In genomic region chr5:35713649-35714354, GRCm38 (mm10) we compare ENCODE assay signal across 8 mouse cellular contexts. TPM values are rescaled to one million over a fixed set of nuclear protein-coding genes. Genes with fewer than 3 reads are reported as not detected.
A peak's percentile ranks its signal among the peaks of the same experiment; 100 is the strongest.
DNase-seq lines count a peak whose midpoint lies in the region; ATAC-seq lines count a peak whose summit lies in the region.

No protein-coding gene starts in this region.

- H3K36me3 ChIP-seq in limb, embryonic 10.5 days, result no peaks in the 10 kb centered on the region
- no peaks in the 10 kb centered on the region for H3K36me3 ChIP-seq in midbrain, embryonic 12.5 days

- H3K4me2 ChIP-seq in midbrain, embryonic 12.5 days (replicated peaks), result no peak overlapping the region

- WGBS in limb, embryonic 10.5 days, result 54% methylated on average over 13 of the region's 13 CpGs
- WGBS in midbrain, embryonic 12.5 days, result 47% methylated on average over 13 of the region's 13 CpGs

- no peaks in the 10 kb centered on the region for H3K27me3 ChIP-seq in limb, embryonic 10.5 days (ENCODE audit: low read depth, poor library complexity, severe bottlenecking)
- H3K27me3 ChIP-seq in midbrain, embryonic 12.5 days, result no peaks in the 10 kb centered on the region

- H3K27ac ChIP-seq in limb, embryonic 10.5 days, result no peak overlapping the region
- no peak overlapping the region for H3K27ac ChIP-seq in midbrain, embryonic 12.5 days (replicated peaks)

- no peaks in the 10 kb centered on the region for H3K9me3 ChIP-seq in limb, embryonic 10.5 days (replicated peaks)
- H3K9me3 ChIP-seq in midbrain, embryonic 12.5 days, result no peaks in the 10 kb centered on the region

- no peak overlapping the region for H3K4me3 ChIP-seq in limb, embryonic 10.5 days
- H3K4me3 ChIP-seq in midbrain, embryonic 12.5 days, result no peak overlapping the region

- DNase-seq in layer of hippocampus, adult 11-12 months (ENCODE audit: low spot score), result peak; percentile 74
- no peak for DNase-seq in layer of hippocampus, adult 9-10 months (ENCODE audit: low spot score)
- DNase-seq in cerebellum, postnatal 10 days, result peak; percentile 92
- peak; percentile 60 to 72 for DNase-seq in frontal cortex, postnatal 36 days (ENCODE audit: low spot score in 2 of 2)
- DNase-seq in induced T-regulatory cell, adult 2 months (ENCODE audit: low read depth), result peak; percentile 61
- peak; percentile 86 for DNase-seq in limb, embryonic 10.5 days (ENCODE audit: low spot score)
- DNase-seq in spleen, postnatal 4 days (ENCODE audit: low spot score in 2 of 2), result peak; percentile 35 to 70

- no peak overlapping the region for H3K9ac ChIP-seq in midbrain, embryonic 12.5 days (replicated peaks)

- peak; percentile 82 for ATAC-seq in midbrain, embryonic 12.5 days (ENCODE audit: low FRiP score, low read depth)

- H3K4me1 ChIP-seq in limb, embryonic 10.5 days, result no peaks in the 10 kb centered on the region; the same call in 1 of the 2 replicates
- H3K4me1 ChIP-seq in midbrain, embryonic 12.5 days, result 0 out of 2 replicates have a peak, but pooled peaks cover 4% of the 10 kb centered on the region

RNA-seq across cellular contexts. Expression of gene Sh3tc1, which starts 26.0 kb away (rescaled TPM):
- 4.9 and 6.6 TPM in 2 replicates for polyA plus RNA-seq in limb, embryonic 10.5 days (2016; fragmentation: Nextera tagmentation; extraction: Ambion mirVana)
- 3.2 and 3.5 TPM in 2 replicates for polyA plus RNA-seq in midbrain, embryonic 12.5 days (2016; fragmentation: Nextera tagmentation; extraction: Ambion mirVana)

RNA-seq across cellular contexts. Expression of gene Htra3, which starts 34.2 kb away (rescaled TPM):
- 0.51 and 0.62 TPM in 2 replicates for polyA plus RNA-seq in limb, embryonic 10.5 days (2016; fragmentation: Nextera tagmentation; extraction: Ambion mirVana)
- polyA plus RNA-seq in midbrain, embryonic 12.5 days (2016; fragmentation: Nextera tagmentation; extraction: Ambion mirVana), result 7.8 and 8.8 TPM in 2 replicates

RNA-seq across cellular contexts. Expression of gene Ablim2, which starts 43.9 kb away (rescaled TPM):
- polyA plus RNA-seq in limb, embryonic 10.5 days (2016; fragmentation: Nextera tagmentation; extraction: Ambion mirVana), result 0.74 and 0.92 TPM in 2 replicates
- 1.1 and 1.2 TPM in 2 replicates for polyA plus RNA-seq in midbrain, embryonic 12.5 days (2016; fragmentation: Nextera tagmentation; extraction: Ambion mirVana)
